Mouse (Mus musculus) liver, embryonic 15.5 days (tissue): Measurements from ENCODE around the gene Sdr9c7. TPM values are rescaled to one million over a fixed set of nuclear protein-coding genes. Genes with fewer than 3 reads are reported as not detected.

ENCODE experiments used
- ATAC-seq: fragments of 200-750 bp; cut with Nextera tagmentation; 2 replicates; pipeline ENCODE4 v1.8.0; 2017; ENCODE audit warnings: moderate number of reproducible peaks, mild to moderate bottlenecking, moderate library complexity; ENCODE audit not compliant: insufficient read depth
- H3K27ac ChIP-seq: fragments of 300-500 bp; sonication (generic); replicated peaks from 2 replicates; pipeline ENCODE4 v1.5.1; 2015; ENCODE audit warnings: mild to moderate bottlenecking, inconsistent platforms
- H3K27me3 ChIP-seq: fragments of 300-500 bp; sonication (generic); 2 replicates; pipeline ENCODE4 v1.6.1; 2015; ENCODE audit warnings: mild to moderate bottlenecking, inconsistent platforms
- H3K36me3 ChIP-seq: fragments of 300-500 bp; sonication (generic); replicated peaks from 2 replicates; pipeline ENCODE4 v1.6.1; 2015; ENCODE audit warnings: moderate library complexity, mild to moderate bottlenecking, inconsistent platforms
- H3K4me1 ChIP-seq: fragments of 300-500 bp; sonication (generic); replicated peaks from 2 replicates; pipeline ENCODE4 v1.6.1; 2015; ENCODE audit warnings: inconsistent platforms
- H3K4me2 ChIP-seq: fragments of 300-500 bp; sonication (generic); 2 replicates; pipeline ENCODE4 v1.6.1; 2015; ENCODE audit warnings: moderate library complexity, mild to moderate bottlenecking, inconsistent platforms
- H3K4me3 ChIP-seq: fragments of 300-500 bp; sonication (generic); replicated peaks from 2 replicates; pipeline ENCODE4 v1.5.1; 2015; ENCODE audit warnings: mild to moderate bottlenecking, inconsistent platforms
- H3K9ac ChIP-seq: fragments of 300-500 bp; sonication (generic); 2 replicates; pipeline ENCODE4 v1.6.1; 2015; ENCODE audit warnings: moderate library complexity, mild to moderate bottlenecking, inconsistent platforms
- H3K9me3 ChIP-seq: fragments of 300-500 bp; sonication (generic); replicated peaks from 2 replicates; pipeline ENCODE4 v1.6.1; 2016; ENCODE audit warnings: inconsistent platforms
- WGBS: fragments of 180-500 bp; shearing (Covaris S2); methylation state at CpG from one replicate; pipeline ENCODE4 v1.1.7; 2015; ENCODE audit warnings: mixed read lengths; ENCODE audit not compliant: insufficient replicate concordance; 5-methylcytosine and 5-hydroxymethylcytosine counted together
- polyA plus RNA-seq: library from polyadenylated mRNA; unstranded; fragments of >200 nt; fragmentation: Nextera tagmentation; extraction: Ambion mirVana; gene quantifications from 2 replicates; pipeline ENCODE4 v1.2.1, GENCODE M21; 2015

Sdr9c7 gene
- polyA plus RNA-seq = not detected in 2 replicates

- no peaks in the 10 kb centered on the region for H3K36me3 ChIP-seq
- ATAC-seq = no peak
- 74% methylated on average over 2 of the region's 2 CpGs for WGBS
- no peak within 1 kb of the TSS for H3K27ac ChIP-seq
- no peak within 1 kb of the TSS for H3K4me2 ChIP-seq
- H3K9ac ChIP-seq = no peak within 1 kb of the TSS
- H3K4me1 ChIP-seq = peaks cover 8% of the 10 kb centered on the region; the same call in 1 of the 2 replicates
- no peaks in the 10 kb centered on the region for H3K9me3 ChIP-seq
- no peaks in the 10 kb centered on the region for H3K27me3 ChIP-seq
- H3K4me3 ChIP-seq = no peak within 1 kb of the TSS
These were observed at the start of gene Sdr9c7 for GRCm38 (mm10) chr10:127898218-127898617. Gene Sdr9c7 (plus strand): TSS chr10:127898518.

- Histone ChIP-seq H3K27me3 (no peaks in the 10 kb centered on the region), H3K9me3 (no peaks in the 10 kb centered on the region), H3K36me3 (no peaks in the 10 kb centered on the region), H3K4me3 (no peak within 1 kb of the TSS), H3K27ac (no peak within 1 kb of the TSS), H3K9ac (no peak within 1 kb of the TSS), H3K4me2 (no peak within 1 kb of the TSS), H3K4me1 (no peaks in the 10 kb centered on the region)
- no peak for ATAC-seq
- WGBS = 55% methylated on average over 1 of the region's 1 CpGs
These were observed 48.7 kb upstream of the Sdr9c7 start, which contains the start of gene Rdh19 for GRCm38 (mm10) chr10:127849628-127850027. Gene Rdh19 (plus strand): TSS chr10:127849928.

- no peaks in the 10 kb centered on the region for H3K4me1 ChIP-seq
- no peak overlapping the region for H3K9ac ChIP-seq
- no peak overlapping the region for H3K27ac ChIP-seq
- H3K4me2 ChIP-seq = no peak overlapping the region
- no peaks in the 10 kb centered on the region for H3K36me3 ChIP-seq
- no peaks in the 10 kb centered on the region for H3K27me3 ChIP-seq
- H3K4me3 ChIP-seq = no peak overlapping the region
- no peak for ATAC-seq
- no peaks in the 10 kb centered on the region for H3K9me3 ChIP-seq
These were observed 41.9 kb upstream of the Sdr9c7 start for GRCm38 (mm10) chr10:127856376-127856775.

- ATAC-seq = no peak
- Histone ChIP-seq H3K36me3 (no peaks in the 10 kb centered on the region), H3K9me3 (no peaks in the 10 kb centered on the region), H3K4me3 (no peak overlapping the region), H3K9ac (no peak overlapping the region), H3K27me3 (no peaks in the 10 kb centered on the region), H3K27ac (no peak overlapping the region), H3K4me1 (no peaks in the 10 kb centered on the region), H3K4me2 (no peak overlapping the region)
These were observed 33.4 kb upstream of the Sdr9c7 start for GRCm38 (mm10) chr10:127864931-127865330.

- WGBS = 53% methylated on average over 3 of the region's 3 CpGs
- H3K4me2 ChIP-seq = no peak within 1 kb of the TSS
- H3K9me3 ChIP-seq = no peaks in the 10 kb centered on the region
- no peaks in the 10 kb centered on the region for H3K27me3 ChIP-seq
- no peaks in the 10 kb centered on the region for H3K4me1 ChIP-seq
- H3K4me3 ChIP-seq = no peak within 1 kb of the TSS
- no peak within 1 kb of the TSS for H3K27ac ChIP-seq
- H3K36me3 ChIP-seq = no peaks in the 10 kb centered on the region
- ATAC-seq = no peak
- H3K9ac ChIP-seq = no peak within 1 kb of the TSS
These were observed 32.1 kb upstream of the Sdr9c7 start, which contains the start of gene Rdh16f2 for GRCm38 (mm10) chr10:127866232-127866631. Gene Rdh16f2 (plus strand): TSS chr10:127866474.

DNA sequence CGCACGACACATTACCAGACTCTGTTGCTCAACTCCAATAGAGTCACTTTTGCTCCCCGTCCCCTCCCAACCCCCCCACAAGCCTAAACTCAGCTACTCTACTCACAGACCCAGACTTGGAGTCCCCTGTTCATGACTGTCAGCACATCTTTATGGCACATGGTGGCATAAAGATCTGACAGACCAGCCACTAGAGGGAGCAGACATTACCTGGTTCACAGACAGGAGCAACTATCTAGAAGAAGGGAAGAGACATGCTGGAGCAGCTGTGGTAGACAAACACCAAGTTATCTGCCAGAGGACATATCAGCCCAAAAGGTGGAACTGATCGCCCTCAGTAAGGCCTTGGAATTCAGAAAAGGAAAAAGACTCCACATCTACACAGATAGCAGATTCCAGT is 25.8 kb upstream of the Sdr9c7 start:
- ATAC-seq = no peak
- H3K36me3 ChIP-seq = no peaks in the 10 kb centered on the region
- 61% methylated on average over 4 of the region's 4 CpGs for WGBS
- H3K9me3 ChIP-seq = no peaks in the 10 kb centered on the region
- H3K4me1 ChIP-seq = no peaks in the 10 kb centered on the region
- H3K4me3 ChIP-seq = no peak overlapping the region
- H3K9ac ChIP-seq = no peak overlapping the region
- no peaks in the 10 kb centered on the region for H3K27me3 ChIP-seq
- H3K4me2 ChIP-seq = no peak overlapping the region
- no peak overlapping the region for H3K27ac ChIP-seq

- peak; percentile 76 for ATAC-seq
- Histone ChIP-seq H3K4me1 (peaks cover 17% of the 10 kb centered on the region), H3K36me3 (no peaks in the 10 kb centered on the region), H3K9me3 (no peaks in the 10 kb centered on the region), H3K27ac (peak overlapping the region; percentile 53), H3K27me3 (no peaks in the 10 kb centered on the region), H3K9ac (no peak overlapping the region), H3K4me3 (no peak overlapping the region), H3K4me2 (no peak overlapping the region)
- 38% methylated on average over 2 of the region's 2 CpGs for WGBS
These were observed 20.6 kb upstream of the Sdr9c7 start for GRCm38 (mm10) chr10:127877681-127878080.

DNA sequence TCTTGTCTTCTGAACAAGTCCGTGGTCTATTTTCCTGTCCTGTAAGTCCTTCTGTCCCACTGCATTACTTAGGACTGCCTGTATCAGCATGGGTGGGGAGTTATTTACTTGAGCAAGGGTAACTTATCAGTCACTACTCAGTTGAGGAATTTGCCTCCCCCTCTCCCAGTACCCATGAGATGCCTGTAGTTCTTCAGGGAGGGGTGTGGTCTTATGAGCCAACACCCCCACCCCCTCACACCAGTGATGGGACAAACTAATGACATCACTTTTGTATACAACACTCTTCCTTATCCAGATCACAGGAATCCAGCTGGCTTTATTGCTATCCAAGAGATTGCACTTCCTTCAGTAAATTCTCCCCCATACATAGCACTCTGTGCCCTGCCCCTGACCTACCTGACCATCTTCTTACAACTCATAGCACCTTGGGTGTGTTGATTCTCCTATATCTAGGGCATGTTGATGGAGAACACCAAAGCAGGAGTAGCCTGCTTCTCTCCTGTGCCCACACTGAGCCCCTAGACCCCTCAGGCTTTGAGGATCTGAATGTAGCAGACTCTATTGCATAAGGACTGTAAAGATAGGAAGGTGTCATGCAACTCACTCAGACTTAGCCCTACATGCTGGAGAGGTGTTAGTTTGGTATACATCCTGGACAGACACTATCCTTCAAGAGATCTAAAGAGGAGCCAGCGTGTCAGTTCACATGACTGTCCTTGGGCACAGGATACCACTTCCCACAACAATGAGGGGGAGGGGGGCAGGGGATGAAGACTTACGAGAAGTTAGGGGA is 19.9 kb upstream of the Sdr9c7 start:
- no peak overlapping the region for H3K4me3 ChIP-seq
- no peaks in the 10 kb centered on the region for H3K36me3 ChIP-seq
- WGBS = 39% methylated on average over 3 of the region's 3 CpGs
- peak; percentile 29; the same call in 1 of the 2 replicates for ATAC-seq
- H3K27ac ChIP-seq = peak overlapping the region; percentile 53
- peaks cover 17% of the 10 kb centered on the region for H3K4me1 ChIP-seq
- H3K9me3 ChIP-seq = no peaks in the 10 kb centered on the region
- H3K27me3 ChIP-seq = no peaks in the 10 kb centered on the region
- no peak overlapping the region for H3K4me2 ChIP-seq
- H3K9ac ChIP-seq = no peak overlapping the region

GRCm38 (mm10) chr10:127879155-127879688 is 19.1 kb upstream of the Sdr9c7 start:
- Histone ChIP-seq H3K36me3 (no peaks in the 10 kb centered on the region), H3K4me1 (peaks cover 17% of the 10 kb centered on the region), H3K9ac (no peak overlapping the region), H3K27me3 (no peaks in the 10 kb centered on the region), H3K4me3 (no peak overlapping the region), H3K4me2 (no peak overlapping the region), H3K27ac (0 out of 2 replicates have a peak overlapping the region, but pooled peaks have one; percentile 53), H3K9me3 (no peaks in the 10 kb centered on the region)
- ATAC-seq = peak; percentile 49
- 44% methylated on average over 3 of the region's 3 CpGs for WGBS

DNA sequence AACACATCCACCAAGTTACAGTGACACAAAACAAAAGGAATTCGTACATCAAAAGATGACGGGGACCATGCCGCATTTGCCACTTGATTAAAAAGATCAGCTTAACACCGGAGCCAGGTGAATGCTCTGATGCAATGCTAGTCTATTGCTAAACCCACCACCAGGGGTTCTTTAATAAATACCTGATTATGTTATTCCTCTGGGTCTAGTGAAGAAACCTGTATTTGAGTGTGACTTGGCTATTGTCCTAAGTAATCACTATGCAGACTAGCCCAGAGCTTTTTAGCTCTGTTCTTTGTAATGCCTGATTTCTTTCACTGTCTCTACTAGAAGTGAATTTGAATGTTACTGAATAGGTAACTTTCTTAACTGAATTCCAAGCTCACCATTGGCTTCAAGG is 17.3 kb upstream of the Sdr9c7 start:
- H3K9ac ChIP-seq = no peak overlapping the region
- no peaks in the 10 kb centered on the region for H3K27me3 ChIP-seq
- no peaks in the 10 kb centered on the region for H3K9me3 ChIP-seq
- H3K27ac ChIP-seq = no peak overlapping the region
- H3K4me2 ChIP-seq = no peak overlapping the region
- no peaks in the 10 kb centered on the region for H3K36me3 ChIP-seq
- no peak overlapping the region for H3K4me3 ChIP-seq
- 75% methylated on average over 4 of the region's 4 CpGs for WGBS
- no peak for ATAC-seq
- H3K4me1 ChIP-seq = peaks cover 17% of the 10 kb centered on the region

DNA sequence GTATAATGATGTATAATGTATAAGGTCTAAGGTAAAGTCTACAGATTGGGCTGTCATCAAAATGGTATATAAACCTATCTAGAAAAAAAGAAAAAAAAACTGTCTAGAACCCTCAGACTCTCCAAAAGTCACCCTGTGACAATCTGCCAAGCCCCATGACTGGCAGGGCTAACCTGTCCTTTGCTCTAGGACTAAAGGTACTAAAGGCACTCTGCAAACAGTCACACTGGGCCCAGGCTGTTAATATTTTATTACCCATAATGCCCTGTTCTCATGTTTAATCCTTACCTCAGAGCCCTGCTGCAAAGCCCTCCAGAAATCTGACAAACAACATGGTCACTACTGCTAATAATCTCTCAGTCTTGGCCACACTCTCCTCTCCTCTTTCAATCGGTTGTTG is 11.8 kb upstream of the Sdr9c7 start:
- WGBS = 46% methylated on average over 1 of the region's 1 CpGs
- no peak overlapping the region for H3K9ac ChIP-seq
- no peak overlapping the region for H3K4me2 ChIP-seq
- no peaks in the 10 kb centered on the region for H3K27me3 ChIP-seq
- no peaks in the 10 kb centered on the region for H3K9me3 ChIP-seq
- 0 out of 2 replicates have a peak, but pooled peaks cover 7% of the 10 kb centered on the region for H3K4me1 ChIP-seq
- no peak for ATAC-seq
- H3K36me3 ChIP-seq = no peaks in the 10 kb centered on the region
- H3K27ac ChIP-seq = no peak overlapping the region
- H3K4me3 ChIP-seq = no peak overlapping the region
